Mouse (Mus musculus) v-Abl transformed pro-B cells (cell line): ENCODE data around the gene Frem2.

Experiments used
- in situ Hi-C, 2 experiments: fragments of 400-800 bp; cut with MboI; formaldehyde crosslinking; loops; one replicate each; pipeline ENCODE4 v1.15.1; 2025; ENCODE audit not compliant: unreplicated experiment in 2 of 2

Frem2 gene

DNA sequence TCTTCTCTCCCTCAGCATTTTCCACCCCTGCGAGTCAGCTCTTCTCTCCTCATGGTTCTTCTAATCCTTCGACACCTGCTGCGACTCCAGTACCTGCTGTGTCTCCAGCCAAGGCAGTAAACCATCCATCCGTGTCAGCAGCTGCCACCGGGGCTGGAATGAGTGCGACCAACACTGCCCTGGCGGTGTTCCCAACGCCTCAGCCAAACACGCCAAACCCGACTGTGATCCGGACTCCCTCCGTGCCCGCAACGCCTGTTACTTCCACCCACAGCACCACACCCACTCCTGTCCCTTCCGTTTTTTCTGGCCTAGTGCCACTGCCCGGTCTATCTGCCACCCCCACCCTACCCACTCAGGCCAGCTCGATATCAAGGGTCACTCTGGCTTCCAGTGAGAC lies 179.7 kb downstream of the Frem2 start:
- in situ Hi-C loops = no loop called here

DNA sequence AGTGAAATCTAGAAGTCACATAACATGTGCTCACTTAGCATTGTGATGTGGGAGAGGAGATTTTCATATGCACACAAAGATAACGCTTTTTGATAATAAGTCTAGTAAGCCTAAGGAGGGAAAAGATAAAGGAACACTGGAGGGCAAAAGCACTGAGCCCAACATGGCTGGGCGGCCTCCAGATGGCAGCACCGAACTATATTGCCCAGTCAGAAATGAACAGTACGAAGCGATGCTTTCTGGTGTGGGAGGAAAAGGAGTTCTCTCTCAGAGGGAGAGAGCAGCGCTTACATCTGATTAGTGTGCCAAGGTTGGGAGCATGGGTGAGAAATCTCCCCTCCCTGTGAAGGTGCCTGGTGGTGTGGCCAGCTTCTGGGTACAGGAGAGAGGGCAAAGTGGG lies 181.3 kb downstream of the Frem2 start:
- in situ Hi-C loops = no loop called here

DNA sequence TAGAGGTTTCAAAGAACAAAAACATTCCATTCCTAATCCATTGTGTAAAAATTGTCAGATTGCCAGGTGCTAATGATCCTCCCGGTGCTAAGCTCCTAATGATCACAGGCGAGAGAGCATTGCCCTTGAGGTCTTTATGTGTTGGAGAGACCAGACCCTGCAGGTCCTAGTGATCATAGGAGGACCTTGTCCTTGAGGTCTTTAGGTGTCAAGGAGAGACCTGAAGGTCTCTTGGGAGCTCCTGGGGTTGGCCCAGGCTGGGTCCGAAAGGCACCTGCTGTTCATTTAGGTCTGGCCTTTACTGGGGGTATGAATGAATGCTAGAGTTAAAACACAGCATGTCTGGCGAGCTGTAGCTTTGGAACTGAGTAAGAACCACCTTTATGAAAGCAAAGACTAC lies 183.0 kb downstream of the Frem2 start:
- in situ Hi-C loops = loop anchor here (25.0 kb wide), 2 partner anchors 1962 to 1987 kb away; partner anchors contain the start of gene Rab33b (in 1 of the 2)

DNA sequence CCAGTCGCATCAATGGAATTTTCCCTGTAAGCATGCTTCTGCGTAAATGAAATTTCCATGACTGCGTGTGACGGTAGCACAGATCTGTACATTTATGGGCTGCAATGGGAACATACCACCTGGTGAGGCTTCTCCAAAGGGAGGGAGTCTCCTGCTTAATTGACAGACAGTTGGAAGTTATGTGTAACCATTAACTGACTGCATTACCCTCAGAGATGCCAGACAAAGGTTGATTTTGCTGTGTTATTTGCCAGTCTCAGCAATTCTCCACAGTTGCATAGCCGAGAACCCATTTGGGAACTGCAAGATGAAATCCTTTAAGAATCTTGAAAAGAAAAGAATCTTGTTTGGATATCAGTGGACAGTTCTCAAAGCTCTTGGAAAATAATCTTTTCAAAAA lies 185.1 kb downstream of the Frem2 start:
- in situ Hi-C loops = loop anchor here (25.0 kb wide), 2 partner anchors 1960 to 1985 kb away; partner anchors contain the start of gene Rab33b (in 1 of the 2)

DNA sequence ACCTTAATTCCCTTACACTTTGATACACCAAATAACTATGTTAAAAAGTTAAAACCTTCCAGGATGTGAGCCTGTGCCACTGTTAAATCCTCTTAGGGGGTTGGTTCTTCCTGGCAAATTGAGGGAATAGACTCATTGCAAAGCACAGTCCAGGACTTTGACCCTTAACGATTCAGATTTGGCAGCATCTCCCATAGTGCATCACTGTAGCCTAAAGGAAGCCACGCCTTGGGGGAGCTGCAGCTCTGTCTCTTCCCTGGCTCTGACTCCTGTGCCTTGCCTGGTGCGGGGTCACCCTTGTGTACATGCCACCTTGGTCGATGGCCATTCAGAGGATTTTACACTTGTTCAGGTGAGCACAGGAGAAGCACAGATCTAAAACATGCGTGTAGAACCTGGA lies 187.5 kb downstream of the Frem2 start:
- in situ Hi-C loops = loop anchor here (25.0 kb wide), 2 partner anchors 1957 to 1982 kb away; partner anchors contain the start of gene Rab33b (in 1 of the 2)

DNA sequence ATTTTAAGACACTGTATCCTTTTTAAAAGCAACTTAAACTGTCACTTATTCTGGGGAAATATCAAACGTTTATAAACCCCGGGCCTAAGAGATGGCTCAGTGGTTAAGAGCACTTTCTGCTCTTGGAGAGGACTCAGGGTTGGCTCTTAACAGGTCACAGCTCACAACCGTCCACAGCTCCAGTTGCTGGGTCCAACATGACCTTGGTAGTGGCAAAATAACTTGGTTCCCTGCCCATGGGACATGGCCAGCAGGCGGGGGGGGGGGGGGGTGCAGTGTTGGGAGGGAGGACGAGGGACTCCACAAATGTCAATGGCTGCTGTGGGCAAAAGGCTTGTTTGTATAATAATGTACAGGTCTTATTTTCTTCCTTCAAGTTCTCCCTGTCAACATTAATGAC lies 189.8 kb downstream of the Frem2 start:
- in situ Hi-C loops = loop anchor here (25.0 kb wide), 2 partner anchors 1955 to 1980 kb away; partner anchors contain the start of gene Rab33b (in 1 of the 2)

DNA sequence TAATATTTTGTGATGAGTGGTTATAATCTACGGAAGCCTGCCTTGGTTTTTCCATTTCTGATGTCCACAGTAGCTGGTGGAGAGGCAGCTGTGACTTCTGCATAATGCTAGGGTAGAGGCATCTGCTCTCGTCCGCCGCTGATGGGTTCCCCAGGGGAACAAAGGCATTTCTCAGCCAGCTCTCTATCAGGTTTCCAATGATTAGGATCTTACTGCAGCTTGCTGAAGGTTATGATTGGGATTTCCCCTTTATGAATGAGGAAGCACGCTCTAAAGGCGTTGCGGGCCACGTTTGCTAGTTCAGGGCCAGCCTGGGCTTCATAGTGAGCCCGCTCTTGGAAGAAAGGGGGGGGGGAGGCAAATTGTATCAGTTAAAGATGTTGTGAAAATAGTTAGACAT lies 190.7 kb downstream of the Frem2 start:
- in situ Hi-C loops = loop anchor here (25.0 kb wide), 2 partner anchors 1954 to 1979 kb away; partner anchors contain the start of gene Rab33b (in 1 of the 2)

DNA sequence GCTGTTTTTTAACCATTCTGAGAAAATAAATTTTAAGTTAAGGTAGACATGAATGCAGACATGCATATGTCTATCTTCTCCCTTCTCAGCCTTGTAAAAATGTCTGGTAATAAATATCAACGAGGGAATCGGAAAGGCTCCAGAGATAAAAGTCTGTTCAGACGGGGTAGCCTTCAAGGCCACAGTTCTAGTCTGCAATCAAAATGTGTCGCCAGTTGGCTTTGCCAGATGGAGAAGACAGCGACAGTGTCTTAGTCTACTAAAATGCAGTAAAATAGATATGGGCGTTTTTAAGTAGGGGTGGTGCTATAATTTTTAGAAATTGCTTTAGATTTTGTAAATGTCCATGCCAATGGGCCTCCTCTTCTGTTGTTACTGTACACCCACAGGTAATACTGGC lies 191.8 kb downstream of the Frem2 start:
- in situ Hi-C loops = loop anchor here (25.0 kb wide), 2 partner anchors 1953 to 1978 kb away; partner anchors contain the start of gene Rab33b (in 1 of the 2)

DNA sequence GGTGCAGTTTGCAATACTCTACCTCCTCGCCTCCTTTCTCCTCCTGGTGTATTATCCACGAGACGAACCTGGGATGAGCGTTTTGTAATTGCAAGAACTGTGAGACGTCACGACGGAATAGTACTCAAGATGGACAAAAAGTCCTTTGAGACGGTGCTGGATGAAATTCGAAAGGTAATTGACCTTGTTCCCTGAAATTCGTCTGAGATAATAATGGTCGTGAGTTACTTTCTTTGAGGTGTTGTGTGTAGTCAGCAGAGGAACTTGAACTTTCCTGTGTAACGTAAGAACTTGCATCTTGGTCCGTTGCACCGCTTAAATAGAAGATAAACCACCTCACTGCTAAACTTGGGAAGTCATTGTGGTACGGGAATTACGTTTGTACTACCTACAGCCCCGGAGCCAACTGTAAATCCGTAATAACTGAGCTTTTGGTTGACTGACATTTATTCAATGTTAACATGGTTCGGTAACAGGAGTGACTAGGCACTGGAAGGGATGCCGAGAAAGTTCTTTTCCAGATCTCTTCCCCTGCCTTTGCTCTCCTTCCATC lies 192.9 kb downstream of the Frem2 start:
- in situ Hi-C loops = loop anchor here (25.0 kb wide), 2 partner anchors 1952 to 1977 kb away; partner anchors contain the start of gene Rab33b (in 1 of the 2)
